Mouse (Mus musculus) neural tube, embryonic 15.5 days (tissue): ENCODE measurements at regions not wholly inside any gene's neighbourhood (a gene's known extent, or its start where the extent isn't known, plus 50 kb on each side); places are given as distances from the start of the nearest gene placed in this dataset.

Experiments used
- ATAC-seq: fragments of 200-750 bp; cut with Nextera tagmentation; 2 replicates; pipeline ENCODE4 v1.8.0; 2017; ENCODE audit warnings: mild to moderate bottlenecking, moderate TSS enrichment, moderate library complexity; ENCODE audit not compliant: low FRiP score
- H3K27ac ChIP-seq: fragments of 300-500 bp; sonication (generic); replicated peaks from 2 replicates; pipeline ENCODE4 v1.5.1; 2015; ENCODE audit warnings: mild to moderate bottlenecking, inconsistent platforms
- H3K27me3 ChIP-seq: fragments of 300-500 bp; sonication (generic); replicated peaks from 2 replicates; pipeline ENCODE4 v1.6.1; 2015; ENCODE audit warnings: inconsistent platforms
- H3K36me3 ChIP-seq: fragments of 300-500 bp; sonication (generic); 2 replicates; pipeline ENCODE4 v1.6.1; 2015; ENCODE audit warnings: inconsistent platforms
- H3K4me1 ChIP-seq: fragments of 300-500 bp; sonication (generic); 2 replicates; pipeline ENCODE4 v1.6.1; 2015; ENCODE audit warnings: inconsistent platforms
- H3K4me2 ChIP-seq: fragments of 300-500 bp; sonication (generic); 2 replicates; pipeline ENCODE4 v1.6.1; 2015; ENCODE audit warnings: inconsistent platforms, mild to moderate bottlenecking, moderate library complexity
- H3K4me3 ChIP-seq: fragments of 300-500 bp; sonication (generic); replicated peaks from 2 replicates; pipeline ENCODE4 v1.5.1; 2015; ENCODE audit warnings: mild to moderate bottlenecking, inconsistent platforms
- H3K9ac ChIP-seq: fragments of 300-500 bp; sonication (generic); replicated peaks from 2 replicates; pipeline ENCODE4 v1.6.1; 2015; ENCODE audit warnings: mild to moderate bottlenecking, inconsistent platforms
- H3K9me3 ChIP-seq: fragments of 300-500 bp; sonication (generic); replicated peaks from 2 replicates; pipeline ENCODE4 v1.6.1; 2016; ENCODE audit warnings: inconsistent platforms
- WGBS: fragments of 180-500 bp; shearing (Covaris S2); methylation state at CpG from one replicate; pipeline ENCODE4 v1.1.7; 2015; ENCODE audit warnings: mixed read lengths; 5-methylcytosine and 5-hydroxymethylcytosine counted together

DNA sequence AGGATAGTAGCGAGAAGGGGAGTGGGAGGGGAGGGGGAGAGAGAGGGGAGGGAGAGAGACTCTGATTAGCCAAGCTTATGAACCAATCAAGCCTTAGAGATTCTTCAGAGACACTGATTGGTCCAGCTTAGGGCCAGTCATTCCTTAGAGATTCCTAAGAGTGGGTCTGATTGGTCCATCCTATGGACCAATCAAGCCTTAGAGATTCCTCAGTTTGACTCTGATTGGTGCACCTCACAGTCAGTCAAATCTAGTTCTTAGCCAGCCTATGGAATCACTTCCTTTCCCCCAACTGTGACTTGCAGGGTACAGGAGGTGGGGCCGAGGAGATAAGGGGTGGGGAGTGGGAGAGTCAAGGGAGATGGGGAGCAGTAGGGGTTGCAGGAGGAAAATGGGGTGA, 152.8 kb downstream of the Suds3 start:
- Histone ChIP-seq H3K9me3 (peaks cover 4% of the 10 kb centered on the region; the same call in 1 of the 2 replicates), H3K4me3 (no peak overlapping the region), H3K27me3 (no peaks in the 10 kb centered on the region), H3K36me3 (no peaks in the 10 kb centered on the region), H3K27ac (no peak overlapping the region), H3K4me1 (0 out of 2 replicates have a peak, but pooled peaks cover 2% of the 10 kb centered on the region), H3K4me2 (no peak overlapping the region), H3K9ac (no peak overlapping the region)
- no peak for ATAC-seq
- WGBS, result 81% methylated on average over 2 of the region's 2 CpGs

DNA sequence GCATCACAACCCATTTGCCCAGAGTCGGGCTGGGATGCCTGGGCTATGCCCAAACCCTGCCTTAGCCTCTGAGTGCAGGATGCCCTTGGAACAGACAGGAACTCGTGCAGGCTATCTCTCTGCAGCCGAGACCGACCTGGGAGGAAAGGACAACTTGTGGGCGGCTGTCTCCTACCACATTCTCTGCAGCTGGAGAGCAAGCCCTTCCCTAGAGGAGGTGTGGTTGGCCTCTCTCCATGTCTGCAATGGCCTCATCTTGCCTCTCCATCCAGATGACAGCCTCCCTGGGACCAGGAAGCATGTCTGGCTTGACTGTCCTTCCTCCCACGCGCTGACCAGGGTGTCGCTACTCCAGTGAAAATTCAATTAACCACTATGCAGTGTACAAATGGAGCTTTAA, 155.9 kb downstream of the Suds3 start:
- H3K27ac ChIP-seq, result no peak overlapping the region
- H3K9me3 ChIP-seq, result peaks cover 4% of the 10 kb centered on the region; the same call in 1 of the 2 replicates
- H3K4me3 ChIP-seq, result no peak overlapping the region
- H3K27me3 ChIP-seq, result no peaks in the 10 kb centered on the region
- no peak overlapping the region for H3K4me2 ChIP-seq
- no peak overlapping the region for H3K9ac ChIP-seq
- H3K4me1 ChIP-seq, result peaks cover 6% of the 10 kb centered on the region; the same call in 1 of the 2 replicates
- no peak for ATAC-seq
- WGBS, result 80% methylated on average over 8 of the region's 8 CpGs
- H3K36me3 ChIP-seq, result no peaks in the 10 kb centered on the region

DNA sequence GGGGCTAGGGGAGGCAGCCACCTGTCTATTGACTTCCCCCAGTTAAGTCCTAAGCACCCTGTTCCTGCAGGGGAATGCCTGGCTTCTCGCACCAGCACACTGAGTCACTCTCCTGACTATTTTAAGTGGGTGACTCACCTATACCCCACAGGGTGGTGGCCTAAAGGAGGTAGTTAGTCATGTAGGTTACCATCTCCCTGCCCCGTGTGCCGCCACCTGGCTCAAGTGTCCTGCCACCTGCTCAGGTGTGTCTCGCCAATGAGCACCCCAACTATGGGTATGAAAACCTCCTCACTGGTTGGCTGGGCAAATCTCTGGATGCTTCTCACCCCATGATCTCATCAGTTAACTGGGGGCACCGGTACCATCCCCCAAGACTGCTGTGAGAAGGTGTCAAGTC, 157.8 kb downstream of the Suds3 start:
- Histone ChIP-seq H3K4me1 (peaks cover 6% of the 10 kb centered on the region; the same call in 1 of the 2 replicates), H3K9ac (no peak overlapping the region), H3K4me2 (no peak overlapping the region), H3K4me3 (no peak overlapping the region), H3K27me3 (no peaks in the 10 kb centered on the region), H3K27ac (no peak overlapping the region), H3K9me3 (peaks cover 4% of the 10 kb centered on the region; the same call in 1 of the 2 replicates), H3K36me3 (no peaks in the 10 kb centered on the region)
- no peak for ATAC-seq
- WGBS, result 82% methylated on average over 5 of the region's 5 CpGs

DNA sequence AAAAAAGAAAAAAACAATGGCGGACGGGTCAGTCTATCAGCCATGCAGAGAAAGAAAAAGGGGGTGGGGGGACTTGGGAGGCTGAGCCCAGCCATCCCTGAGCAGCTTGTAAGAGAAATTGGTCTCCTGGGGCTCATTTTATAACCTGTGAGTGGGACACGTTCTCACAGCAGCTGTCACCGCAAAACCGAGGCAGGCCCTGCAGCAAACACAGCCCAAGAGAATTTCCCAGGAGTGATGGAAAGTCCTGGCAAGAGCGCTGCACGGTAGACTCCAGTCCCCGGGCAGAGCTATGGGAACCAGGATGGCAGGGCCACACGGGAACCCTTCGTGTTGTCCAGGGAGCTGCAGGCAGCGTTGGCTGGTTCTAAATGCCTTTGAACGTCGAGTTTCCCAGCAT, 159.3 kb downstream of the Suds3 start:
- H3K9me3 ChIP-seq, result no peaks in the 10 kb centered on the region
- no peaks in the 10 kb centered on the region for H3K36me3 ChIP-seq
- H3K27ac ChIP-seq, result no peak overlapping the region
- H3K9ac ChIP-seq, result no peak overlapping the region
- H3K27me3 ChIP-seq, result no peaks in the 10 kb centered on the region
- no peak for ATAC-seq
- peaks cover 6% of the 10 kb centered on the region; the same call in 1 of the 2 replicates for H3K4me1 ChIP-seq
- no peak overlapping the region for H3K4me3 ChIP-seq
- WGBS, result 23% methylated on average over 13 of the region's 13 CpGs
- H3K4me2 ChIP-seq, result no peak overlapping the region

DNA sequence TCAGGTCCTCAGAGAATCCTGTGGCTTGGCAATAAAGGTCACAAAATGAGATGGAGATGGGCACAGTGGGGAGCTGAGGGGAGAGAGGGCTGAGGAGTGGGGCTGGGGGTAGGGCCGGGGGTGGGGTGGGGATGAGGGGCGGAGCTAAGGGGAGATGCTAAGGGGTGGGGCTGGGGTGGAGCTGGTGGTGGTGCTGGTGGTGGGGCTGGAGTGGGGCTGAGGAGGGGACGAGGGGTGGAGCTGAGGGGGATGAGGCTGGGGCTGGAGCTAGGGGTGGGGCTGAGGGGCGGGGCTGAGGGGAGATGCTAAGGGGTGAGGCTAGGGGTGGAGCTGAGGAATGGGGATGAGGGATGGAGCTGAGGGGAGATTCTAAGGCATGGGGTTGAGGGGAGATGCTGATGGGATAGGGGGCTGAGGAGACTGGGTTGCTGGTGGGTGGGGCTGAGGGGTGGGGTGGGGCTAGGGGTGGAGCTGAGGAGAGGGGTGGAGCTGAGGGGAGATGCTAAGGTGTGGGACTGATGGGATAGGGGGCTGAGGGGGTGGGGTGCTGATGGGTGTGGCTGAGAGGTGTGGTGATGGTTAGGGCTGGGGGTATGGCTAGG, 165.5 kb downstream of the Suds3 start:
- no peak for ATAC-seq
- Histone ChIP-seq H3K9ac (no peak overlapping the region), H3K9me3 (no peaks in the 10 kb centered on the region), H3K4me3 (no peak overlapping the region), H3K36me3 (no peaks in the 10 kb centered on the region), H3K27me3 (no peaks in the 10 kb centered on the region), H3K27ac (no peak overlapping the region), H3K4me2 (no peak overlapping the region), H3K4me1 (no peaks in the 10 kb centered on the region)
- WGBS, result 2% methylated on average over 4 of the region's 4 CpGs

DNA sequence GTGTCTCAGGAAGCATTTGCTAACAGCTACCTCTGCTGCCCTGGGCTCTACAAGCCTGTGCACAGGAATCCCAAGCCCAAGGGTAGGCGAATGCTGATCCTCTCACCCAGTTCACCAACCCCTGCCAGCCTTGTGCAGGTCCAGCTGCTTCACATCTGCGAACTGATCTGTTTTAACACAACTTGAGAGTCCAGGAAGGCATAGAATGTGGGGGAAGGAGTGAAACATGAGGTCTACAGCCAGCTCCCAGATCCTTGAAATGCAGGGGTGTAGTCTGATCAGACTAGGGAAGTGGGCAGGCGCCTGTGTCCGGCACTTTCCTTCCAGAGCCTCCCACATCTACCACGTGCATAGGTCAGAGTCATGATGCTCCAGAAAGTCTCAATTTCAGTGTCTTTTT, 181.3 kb downstream of the Suds3 start:
- Histone ChIP-seq H3K27me3 (no peaks in the 10 kb centered on the region), H3K4me3 (no peak overlapping the region), H3K4me2 (no peak overlapping the region), H3K9ac (no peak overlapping the region), H3K4me1 (no peaks in the 10 kb centered on the region), H3K36me3 (no peaks in the 10 kb centered on the region), H3K9me3 (no peaks in the 10 kb centered on the region), H3K27ac (no peak overlapping the region)
- 69% methylated on average over 5 of the region's 5 CpGs for WGBS
- ATAC-seq, result no peak

DNA sequence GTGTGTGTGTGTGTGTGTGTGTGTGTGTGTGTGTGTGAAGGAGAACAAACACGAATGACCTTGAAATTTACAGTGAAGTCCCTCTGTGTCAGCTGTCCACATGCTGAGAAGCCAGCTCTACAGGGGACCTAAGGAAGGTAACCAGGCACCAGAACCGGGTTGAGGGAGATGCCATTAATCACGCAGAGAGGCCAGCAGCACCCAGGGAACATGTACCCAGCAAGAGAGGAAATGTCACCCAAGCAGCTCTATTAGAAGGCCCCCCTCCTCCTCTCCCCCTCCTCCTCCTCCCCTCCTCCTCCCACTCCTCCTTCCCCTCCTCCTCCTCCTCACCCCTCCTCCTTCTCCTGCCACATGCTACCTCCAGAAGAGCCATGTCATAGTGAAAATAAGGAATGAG, 181.8 kb downstream of the Suds3 start:
- Histone ChIP-seq H3K4me1 (no peaks in the 10 kb centered on the region), H3K36me3 (no peaks in the 10 kb centered on the region), H3K4me3 (no peak overlapping the region), H3K27me3 (no peaks in the 10 kb centered on the region), H3K9ac (no peak overlapping the region), H3K9me3 (no peaks in the 10 kb centered on the region), H3K27ac (no peak overlapping the region), H3K4me2 (no peak overlapping the region)
- WGBS, result 38% methylated on average over 3 of the region's 3 CpGs
- no peak for ATAC-seq

DNA sequence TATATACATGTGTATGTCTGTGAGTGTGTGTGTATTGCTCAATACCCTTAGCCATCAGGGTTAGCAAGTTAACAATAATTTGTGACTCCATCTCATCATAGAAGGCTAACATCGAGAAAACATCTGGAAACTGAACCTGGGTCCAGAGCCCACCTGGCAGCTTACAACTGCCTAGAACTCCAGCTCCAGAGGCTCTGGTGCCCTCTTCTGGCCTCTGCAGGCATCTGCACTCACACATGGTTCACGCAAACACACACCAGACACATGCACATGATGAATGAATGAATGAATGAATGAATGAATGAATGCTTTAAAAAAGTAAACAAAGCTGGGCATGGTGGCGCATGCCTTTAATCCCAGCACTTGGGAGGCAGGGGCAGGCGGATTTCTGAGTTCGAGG, 182.8 kb downstream of the Suds3 start:
- Histone ChIP-seq H3K4me3 (no peak overlapping the region), H3K9me3 (no peaks in the 10 kb centered on the region), H3K9ac (no peak overlapping the region), H3K27me3 (no peaks in the 10 kb centered on the region), H3K36me3 (no peaks in the 10 kb centered on the region), H3K4me1 (no peaks in the 10 kb centered on the region), H3K27ac (no peak overlapping the region), H3K4me2 (no peak overlapping the region)
- 93% methylated on average over 5 of the region's 5 CpGs for WGBS
- no peak for ATAC-seq

DNA sequence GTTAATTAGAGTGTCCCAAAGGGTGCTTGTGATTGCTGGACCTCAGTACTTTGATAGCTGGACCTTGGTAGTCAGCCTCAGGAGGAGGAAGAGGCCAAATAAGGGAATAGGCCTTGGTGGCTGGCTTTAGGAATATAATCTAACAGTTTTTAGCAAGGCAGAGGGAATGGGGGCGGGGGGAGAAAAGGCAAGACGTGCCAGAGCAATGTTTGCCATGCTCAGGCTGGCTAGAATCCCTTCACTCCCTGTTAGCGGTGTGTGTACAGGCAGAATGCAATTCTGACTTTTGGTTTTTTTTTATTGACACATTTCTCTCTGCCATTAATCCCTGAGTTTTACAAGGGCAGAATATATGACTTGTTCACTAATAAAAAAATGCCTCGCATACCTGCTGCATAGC, 192.2 kb downstream of the Suds3 start:
- Histone ChIP-seq H3K36me3 (no peaks in the 10 kb centered on the region), H3K4me1 (peaks cover 8% of the 10 kb centered on the region; the same call in 1 of the 2 replicates), H3K9me3 (no peaks in the 10 kb centered on the region), H3K27ac (no peak overlapping the region), H3K27me3 (no peaks in the 10 kb centered on the region), H3K9ac (no peak overlapping the region), H3K4me2 (no peak overlapping the region), H3K4me3 (no peak overlapping the region)
- ATAC-seq, result no peak
- WGBS, result 68% methylated on average over 4 of the region's 4 CpGs

DNA sequence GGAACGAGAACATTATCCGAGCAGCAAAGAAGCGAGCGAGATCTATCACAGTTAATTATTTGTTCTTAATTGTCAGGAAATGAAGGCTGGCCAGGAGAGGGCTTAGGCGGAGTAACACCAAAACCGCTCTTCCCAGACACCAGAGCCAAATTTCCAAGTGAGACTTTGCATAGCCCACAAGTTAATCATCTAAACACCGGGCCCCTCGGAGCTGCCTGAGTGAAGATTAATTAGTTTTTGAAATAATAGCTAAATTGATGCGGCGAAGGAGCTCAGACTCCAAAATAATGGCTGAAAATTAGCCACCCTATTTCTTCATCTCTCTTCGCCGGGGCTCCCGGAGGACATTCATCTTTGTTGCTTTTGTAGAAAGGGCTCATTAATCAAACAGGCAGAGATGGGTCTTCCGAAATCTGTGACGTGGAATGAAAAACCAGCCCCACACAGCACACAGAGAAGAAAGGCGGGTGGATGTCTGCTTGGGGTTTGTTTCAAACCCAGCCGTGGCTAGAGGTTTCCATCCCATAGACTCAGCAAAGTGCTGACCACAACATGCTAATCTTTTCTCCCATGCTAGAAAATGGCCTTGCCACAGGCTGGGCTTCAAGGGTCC, 193.7 kb downstream of the Suds3 start:
- ATAC-seq, result no peak
- Histone ChIP-seq H3K4me2 (peak overlapping the region; percentile 35), H3K9me3 (no peaks in the 10 kb centered on the region), H3K9ac (no peak overlapping the region), H3K4me1 (peaks cover 8% of the 10 kb centered on the region; the same call in 1 of the 2 replicates), H3K27me3 (no peaks in the 10 kb centered on the region), H3K36me3 (no peaks in the 10 kb centered on the region), H3K27ac (no peak overlapping the region), H3K4me3 (no peak overlapping the region)
- 24% methylated on average over 17 of the region's 17 CpGs for WGBS

DNA sequence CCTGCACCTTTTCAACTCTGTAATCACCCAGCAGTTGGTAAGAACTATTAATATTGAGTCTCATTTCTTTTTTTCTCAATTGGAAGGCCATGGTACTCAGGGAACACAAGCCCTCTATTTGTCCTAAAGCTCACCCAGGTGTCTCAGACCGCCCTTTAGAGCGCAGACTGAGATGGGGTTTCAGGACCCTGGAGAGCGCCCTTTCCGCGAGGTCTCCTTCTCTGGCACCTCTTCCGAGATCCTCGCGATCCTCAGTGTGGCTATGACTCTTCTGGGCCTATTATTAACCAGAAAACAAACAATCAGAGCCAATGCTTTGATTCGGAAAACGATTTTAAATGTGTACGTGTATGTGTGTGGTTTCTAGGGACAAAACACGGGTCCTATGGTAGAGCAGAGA, 201.0 kb downstream of the Suds3 start:
- H3K27ac ChIP-seq, result no peak overlapping the region
- H3K36me3 ChIP-seq, result no peaks in the 10 kb centered on the region
- H3K9me3 ChIP-seq, result no peaks in the 10 kb centered on the region
- H3K4me3 ChIP-seq, result no peak overlapping the region
- H3K4me2 ChIP-seq, result no peak overlapping the region
- H3K9ac ChIP-seq, result no peak overlapping the region
- H3K4me1 ChIP-seq, result no peaks in the 10 kb centered on the region
- WGBS, result 40% methylated on average over 12 of the region's 12 CpGs
- no peaks in the 10 kb centered on the region for H3K27me3 ChIP-seq
- ATAC-seq, result no peak

DNA sequence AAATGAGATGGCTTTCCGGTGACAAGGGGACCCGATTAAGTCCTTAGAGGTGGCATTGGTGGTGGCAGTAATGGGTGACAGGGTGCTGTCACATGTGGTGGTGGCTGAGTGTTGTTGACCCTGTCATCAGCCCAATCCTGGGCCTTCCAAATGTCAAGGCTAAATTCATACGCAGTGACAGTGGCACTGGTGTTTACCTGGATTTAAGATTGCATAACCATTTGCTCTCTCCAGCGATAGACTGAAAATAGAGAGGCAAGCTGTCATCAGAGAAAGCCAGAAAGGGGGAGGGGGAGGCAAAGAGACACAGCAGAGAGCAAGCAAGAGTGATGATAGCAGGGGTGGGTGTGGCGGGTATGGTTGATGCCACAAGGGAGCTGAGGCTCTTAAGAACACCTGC, 215.1 kb downstream of the Suds3 start:
- H3K4me2 ChIP-seq, result no peak overlapping the region
- no peak for ATAC-seq
- H3K27ac ChIP-seq, result no peak overlapping the region
- no peak overlapping the region for H3K4me3 ChIP-seq
- H3K9me3 ChIP-seq, result no peaks in the 10 kb centered on the region
- H3K27me3 ChIP-seq, result no peaks in the 10 kb centered on the region
- H3K9ac ChIP-seq, result no peak overlapping the region
- no peaks in the 10 kb centered on the region for H3K4me1 ChIP-seq
- whole genome bisulfite sequencing, result 85% methylated on average over 5 of the region's 5 CpGs
- no peaks in the 10 kb centered on the region for H3K36me3 ChIP-seq
